Mouse (Mus musculus) heart, embryonic 10.5 days (tissue): ENCODE results near the gene Fam163a. TPM values are rescaled to one million over a fixed set of nuclear protein-coding genes. Genes with fewer than 3 reads are reported as not detected.
A peak's percentile ranks its signal among the peaks of the same experiment; 100 is the strongest.
"Not testable (repeated sequence)": the region's sequence is repeated elsewhere in the genome, so short reads cannot be mapped to it uniquely, and the experiment has no call there.

Experiments used
- DNase-seq: peaks from one replicate; pipeline ENCODE4 v3.0.0-alpha.2; 2017; ENCODE audit warnings: low spot score
- H3K27ac ChIP-seq: fragments of 300-500 bp; sonication (generic); 2 replicates; pipeline ENCODE4 v1.5.1; 2016; ENCODE audit warnings: mild to moderate bottlenecking
- H3K27me3 ChIP-seq: fragments of 300-500 bp; sonication (generic); 2 replicates; pipeline ENCODE4 v1.6.1; 2016; ENCODE audit warnings: mild to moderate bottlenecking; ENCODE audit not compliant: poor library complexity, insufficient read depth, severe bottlenecking
- H3K36me3 ChIP-seq: fragments of 300-500 bp; sonication (generic); 2 replicates; pipeline ENCODE4 v1.6.1; 2016; ENCODE audit warnings: mild to moderate bottlenecking, moderate library complexity
- H3K4me1 ChIP-seq: fragments of 300-500 bp; sonication (generic); 2 replicates; pipeline ENCODE4 v1.6.1; 2016; ENCODE audit warnings: mild to moderate bottlenecking
- H3K4me3 ChIP-seq: fragments of 300-500 bp; sonication (generic); 2 replicates; pipeline ENCODE4 v1.5.1; 2016; ENCODE audit warnings: mild to moderate bottlenecking, moderate library complexity
- H3K9me3 ChIP-seq: fragments of 300-500 bp; sonication (generic); 2 replicates; pipeline ENCODE4 v1.6.1; 2016; ENCODE audit warnings: mild to moderate bottlenecking, moderate library complexity
- WGBS: fragments of 180-500 bp; shearing (Covaris S2); methylation state at CpG from one replicate; pipeline ENCODE4 v1.1.7; 2016; 5-methylcytosine and 5-hydroxymethylcytosine counted together
- polyA plus RNA-seq: library from polyadenylated mRNA; unstranded; fragments of >200 nt; fragmentation: Nextera tagmentation; extraction: Ambion mirVana; gene quantifications from 2 replicates; pipeline ENCODE4 v1.2.1, GENCODE M21; 2016

Gene Fam163a
- polyA plus RNA-seq: 1.1 and 3.1 TPM in 2 replicates

DNA sequence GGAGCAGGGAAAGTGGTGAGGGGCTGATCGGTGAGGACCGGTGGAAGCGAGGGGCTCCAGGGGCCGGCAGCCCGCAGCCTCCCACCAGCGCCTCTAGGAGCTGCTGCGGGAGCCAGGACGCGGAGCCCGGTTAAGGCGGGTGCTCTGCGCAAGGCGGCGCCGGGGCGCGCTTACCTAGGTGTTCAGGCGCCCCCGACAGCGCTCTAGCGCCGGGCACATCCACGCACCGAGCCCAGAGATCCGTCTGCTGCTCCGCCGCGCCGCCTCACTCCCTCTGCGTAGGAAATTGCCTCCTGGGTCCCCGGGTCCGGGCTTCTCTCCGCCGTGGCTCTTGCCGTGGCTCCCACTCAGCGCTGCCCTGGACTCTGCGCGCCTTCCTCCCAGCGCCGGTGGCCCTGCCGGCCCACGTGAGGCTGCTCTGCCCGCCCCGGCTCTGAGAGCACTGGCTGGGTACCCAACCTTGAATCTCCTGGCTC is at the start of gene Fam163a:
Gene Fam163a (minus strand): TSS at position 371 of the 476 bp plus-strand sequence.
- DNase-seq: no peak
- WGBS: under 1% methylated on average over 44 of the region's 44 CpGs
- Histone ChIP-seq H3K27ac (peak within 1 kb of the TSS; percentile 80), H3K36me3 (no peaks in the 10 kb centered on the region), H3K27me3 (peaks cover 58% of the 10 kb centered on the region), H3K4me1 (peaks cover 28% of the 10 kb centered on the region), H3K9me3 (no peaks in the 10 kb centered on the region), H3K4me3 (peak within 1 kb of the TSS; percentile 70)

GRCm38 (mm10) chr1:156251096-156251495 is 46.3 kb upstream of the Fam163a start:
- not testable (repeated sequence) for H3K36me3 ChIP-seq, H3K9me3 ChIP-seq, H3K4me1 ChIP-seq, H3K27me3 ChIP-seq, H3K27ac ChIP-seq, DNase-seq, H3K4me3 ChIP-seq
- 79% methylated on average over 4 of the region's 4 CpGs for WGBS

- no peaks in the 10 kb centered on the region for H3K9me3 ChIP-seq
- H3K4me3 ChIP-seq: no peak overlapping the region
- H3K27ac ChIP-seq: no peak overlapping the region
- WGBS: 74% methylated on average over 3 of the region's 3 CpGs
- H3K27me3 ChIP-seq: no peaks in the 10 kb centered on the region
- no peak for DNase-seq
- H3K36me3 ChIP-seq: no peaks in the 10 kb centered on the region
- no peaks in the 10 kb centered on the region for H3K4me1 ChIP-seq
These were observed 43.1 kb upstream of the Fam163a start for GRCm38 (mm10) chr1:156247893-156248292.

- 7% methylated on average over 14 of the region's 14 CpGs for WGBS
- H3K4me3 ChIP-seq: no peak overlapping the region
These were observed 37.0 kb upstream of the Fam163a start for GRCm38 (mm10) chr1:156241713-156242348.

GRCm38 (mm10) chr1:156241035-156241434 is 36.2 kb upstream of the Fam163a start:
- peaks cover 8% of the 10 kb centered on the region; the same call in 1 of the 2 replicates for H3K27me3 ChIP-seq
- H3K27ac ChIP-seq: no peak overlapping the region
- H3K9me3 ChIP-seq: no peaks in the 10 kb centered on the region
- no peaks in the 10 kb centered on the region for H3K36me3 ChIP-seq
- no peak overlapping the region for H3K4me3 ChIP-seq
- no peaks in the 10 kb centered on the region for H3K4me1 ChIP-seq
- no peak for DNase-seq
- WGBS: 44% methylated on average over 2 of the region's 2 CpGs

More at GRCm38 (mm10) chr1:156241713-156242348, 37.0 kb upstream of the Fam163a start:
- no peaks in the 10 kb centered on the region for H3K9me3 ChIP-seq
- H3K27me3 ChIP-seq: peaks cover 8% of the 10 kb centered on the region; the same call in 1 of the 2 replicates
- no peaks in the 10 kb centered on the region for H3K36me3 ChIP-seq
- H3K4me1 ChIP-seq: no peaks in the 10 kb centered on the region
- DNase-seq: no peak
- H3K27ac ChIP-seq: no peak overlapping the region

GRCm38 (mm10) chr1:156231122-156231521 is 26.3 kb upstream of the Fam163a start:
- no peak overlapping the region for H3K4me3 ChIP-seq
- peak overlapping the region; percentile 42; the same call in 1 of the 2 replicates for H3K27ac ChIP-seq
- H3K4me1 ChIP-seq: peaks cover 24% of the 10 kb centered on the region
- H3K9me3 ChIP-seq: no peaks in the 10 kb centered on the region
- 80% methylated on average over 6 of the region's 6 CpGs for WGBS
- no peaks in the 10 kb centered on the region for H3K36me3 ChIP-seq
- DNase-seq: no peak
- H3K27me3 ChIP-seq: no peaks in the 10 kb centered on the region

GRCm38 (mm10) chr1:156230339-156231089 is 25.7 kb upstream of the Fam163a start:
- H3K27me3 ChIP-seq: no peaks in the 10 kb centered on the region
- WGBS: 40% methylated on average over 9 of the region's 9 CpGs
- no peak overlapping the region for H3K4me3 ChIP-seq

DNA sequence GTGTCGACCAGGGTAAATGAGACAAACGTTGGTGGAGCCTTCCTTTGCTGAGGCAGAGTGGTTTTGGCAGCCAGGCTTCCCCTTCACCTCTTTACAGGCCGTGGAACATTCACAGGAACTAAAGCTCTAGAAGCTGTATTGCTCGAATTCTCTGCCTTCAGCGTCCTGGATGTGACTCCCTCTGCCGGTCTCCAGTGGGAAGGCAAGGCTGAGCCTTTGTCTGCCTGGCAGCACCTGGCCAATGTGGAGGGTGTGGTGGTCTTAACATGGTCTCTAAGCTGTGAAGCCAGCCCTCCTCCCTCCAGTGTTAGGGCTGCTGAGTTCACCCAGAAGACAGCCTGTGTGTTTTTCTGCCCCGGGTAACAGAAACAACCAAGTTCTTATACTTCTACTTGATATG is 24.6 kb upstream of the Fam163a start:
- Histone ChIP-seq H3K9me3 (no peaks in the 10 kb centered on the region), H3K36me3 (no peaks in the 10 kb centered on the region), H3K4me1 (peaks cover 24% of the 10 kb centered on the region), H3K4me3 (no peak overlapping the region), H3K27me3 (no peaks in the 10 kb centered on the region), H3K27ac (peak overlapping the region; percentile 71)
- 25% methylated on average over 7 of the region's 7 CpGs for WGBS
- peak; percentile 89 for DNase-seq

More at GRCm38 (mm10) chr1:156230339-156231089, 25.7 kb upstream of the Fam163a start:
- Histone ChIP-seq H3K4me1 (peaks cover 24% of the 10 kb centered on the region), H3K27ac (peak overlapping the region; percentile 42; the same call in 1 of the 2 replicates), H3K9me3 (no peaks in the 10 kb centered on the region), H3K36me3 (no peaks in the 10 kb centered on the region)
- DNase-seq: no peak

GRCm38 (mm10) chr1:156228728-156229127 is 23.9 kb upstream of the Fam163a start:
- DNase-seq: no peak
- Histone ChIP-seq H3K27ac (no peak overlapping the region), H3K4me1 (peaks cover 24% of the 10 kb centered on the region), H3K27me3 (no peaks in the 10 kb centered on the region), H3K4me3 (no peak overlapping the region), H3K9me3 (no peaks in the 10 kb centered on the region), H3K36me3 (no peaks in the 10 kb centered on the region)
- 81% methylated on average over 4 of the region's 4 CpGs for WGBS

- no peaks in the 10 kb centered on the region for H3K27me3 ChIP-seq
- H3K9me3 ChIP-seq: no peaks in the 10 kb centered on the region
- peak; percentile 71 for DNase-seq
- no peak overlapping the region for H3K27ac ChIP-seq
- WGBS: 54% methylated on average over 5 of the region's 5 CpGs
- H3K36me3 ChIP-seq: no peaks in the 10 kb centered on the region
- H3K4me3 ChIP-seq: no peak overlapping the region
- peaks cover 41% of the 10 kb centered on the region for H3K4me1 ChIP-seq
These were observed 22.1 kb upstream of the Fam163a start for GRCm38 (mm10) chr1:156226903-156227302.

DNA sequence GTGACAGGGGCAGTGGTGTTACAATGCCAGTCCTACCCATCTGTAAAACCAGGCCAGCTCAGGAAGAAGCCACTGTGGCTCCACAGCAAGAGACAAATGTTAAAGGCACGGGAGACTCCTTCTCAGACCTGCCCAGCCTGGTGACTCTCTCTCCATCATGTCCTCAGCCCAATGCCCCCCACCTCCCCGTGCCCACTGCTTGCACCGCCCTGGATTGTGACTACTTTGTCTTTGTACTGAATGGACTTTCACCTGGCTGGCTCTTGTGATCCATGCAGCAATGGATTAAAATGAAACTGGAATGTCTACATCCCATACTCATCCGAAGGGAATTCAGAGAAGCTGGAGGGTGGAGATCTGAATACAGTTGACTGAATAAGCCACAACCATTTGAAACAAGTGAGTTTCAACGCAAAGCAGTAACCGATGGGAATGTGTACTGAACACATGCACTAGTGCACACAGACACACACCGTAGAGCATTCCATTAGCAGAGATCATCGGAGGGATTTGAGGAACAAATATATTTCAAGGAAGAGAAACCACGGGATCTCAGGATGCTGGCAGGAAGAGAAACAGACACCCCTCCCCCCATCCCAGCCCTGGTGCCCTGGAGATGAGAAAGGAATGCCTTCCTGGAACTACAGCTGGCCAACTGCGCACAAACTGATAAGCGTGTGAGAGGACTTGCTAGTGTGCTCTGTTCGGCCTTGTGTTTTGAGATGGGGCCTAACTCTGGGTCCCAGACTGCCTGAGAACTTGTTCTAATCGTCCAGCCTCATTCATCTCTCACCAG is 17.6 kb upstream of the Fam163a start:
- Histone ChIP-seq H3K27me3 (no peaks in the 10 kb centered on the region), H3K4me3 (0 out of 2 replicates have a peak overlapping the region, but pooled peaks have one; percentile 5), H3K9me3 (no peaks in the 10 kb centered on the region), H3K27ac (peak overlapping the region; percentile 85), H3K4me1 (peaks cover 46% of the 10 kb centered on the region), H3K36me3 (no peaks in the 10 kb centered on the region)
- peak; percentile 96 for DNase-seq
- WGBS: 42% methylated on average over 13 of the region's 13 CpGs

DNA sequence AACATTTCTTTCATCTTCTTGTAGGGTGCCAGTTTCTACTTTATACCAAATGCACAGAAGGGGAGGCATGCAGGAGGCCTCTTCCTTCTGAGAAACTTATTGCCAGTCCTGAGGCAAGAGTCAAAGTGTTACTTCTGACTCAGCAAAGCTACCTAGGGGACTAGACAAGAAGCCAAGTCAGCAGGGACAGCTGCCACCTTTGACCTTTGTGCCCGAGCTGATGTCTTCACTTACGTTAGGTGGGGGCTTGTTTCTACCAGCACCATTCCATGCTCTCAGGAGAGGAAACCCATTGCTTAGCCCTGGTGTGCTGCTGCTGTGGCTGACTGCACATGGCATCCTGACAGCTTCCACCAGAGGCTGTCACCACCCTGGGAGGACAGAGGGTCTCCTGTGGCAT is 16.5 kb upstream of the Fam163a start:
- H3K9me3 ChIP-seq: no peaks in the 10 kb centered on the region
- no peaks in the 10 kb centered on the region for H3K36me3 ChIP-seq
- H3K27me3 ChIP-seq: no peaks in the 10 kb centered on the region
- no peak for DNase-seq
- peaks cover 52% of the 10 kb centered on the region for H3K4me1 ChIP-seq
- peak overlapping the region; percentile 85 for H3K27ac ChIP-seq
- WGBS: 49% methylated on average over 2 of the region's 2 CpGs
- H3K4me3 ChIP-seq: no peak overlapping the region
